Mouse (Mus musculus) embryonic facial prominence, embryonic 13.5 days (tissue): ENCODE measurements at regions not wholly inside any gene's neighbourhood (a gene's known extent, or its start where the extent isn't known, plus 50 kb on each side); places are given as distances from the start of the nearest gene placed in this dataset.

Experiments used
- ATAC-seq: fragments of 200-750 bp; cut with Nextera tagmentation; 2 replicates; pipeline ENCODE4 v1.8.0; 2017; ENCODE audit warnings: low read depth; ENCODE audit not compliant: insufficient number of reproducible peaks, insufficient read depth, low FRiP score, low TSS enrichment
- H3K27ac ChIP-seq: fragments of 300-500 bp; sonication (generic); 2 replicates; pipeline ENCODE4 v1.5.1; 2015; ENCODE audit warnings: moderate library complexity, mild to moderate bottlenecking, inconsistent platforms
- H3K27me3 ChIP-seq: fragments of 300-500 bp; sonication (generic); 2 replicates; pipeline ENCODE4 v1.6.1; 2015; ENCODE audit warnings: mild to moderate bottlenecking, inconsistent platforms
- H3K36me3 ChIP-seq: fragments of 300-500 bp; sonication (generic); 2 replicates; pipeline ENCODE4 v1.6.1; 2015; ENCODE audit warnings: mild to moderate bottlenecking, inconsistent platforms
- H3K4me1 ChIP-seq: fragments of 300-500 bp; sonication (generic); 2 replicates; pipeline ENCODE4 v1.6.1; 2015; ENCODE audit warnings: inconsistent platforms
- H3K4me2 ChIP-seq: fragments of 300-500 bp; sonication (generic); 2 replicates; pipeline ENCODE4 v1.6.1; 2015; ENCODE audit warnings: moderate library complexity, mild to moderate bottlenecking, inconsistent platforms
- H3K4me3 ChIP-seq: fragments of 300-500 bp; sonication (generic); 2 replicates; pipeline ENCODE4 v1.5.1; 2015; ENCODE audit warnings: mild to moderate bottlenecking, inconsistent platforms
- H3K9ac ChIP-seq: fragments of 300-500 bp; sonication (generic); 2 replicates; pipeline ENCODE4 v1.6.1; 2015; ENCODE audit warnings: mild to moderate bottlenecking, inconsistent platforms
- H3K9me3 ChIP-seq: fragments of 300-500 bp; sonication (generic); 2 replicates; pipeline ENCODE4 v1.6.1; 2016; ENCODE audit warnings: inconsistent platforms
- WGBS: fragments of 180-500 bp; shearing (Covaris S2); methylation state at CpG from one replicate; pipeline ENCODE4 v1.1.7; 2015; ENCODE audit warnings: mixed read lengths; 5-methylcytosine and 5-hydroxymethylcytosine counted together

DNA sequence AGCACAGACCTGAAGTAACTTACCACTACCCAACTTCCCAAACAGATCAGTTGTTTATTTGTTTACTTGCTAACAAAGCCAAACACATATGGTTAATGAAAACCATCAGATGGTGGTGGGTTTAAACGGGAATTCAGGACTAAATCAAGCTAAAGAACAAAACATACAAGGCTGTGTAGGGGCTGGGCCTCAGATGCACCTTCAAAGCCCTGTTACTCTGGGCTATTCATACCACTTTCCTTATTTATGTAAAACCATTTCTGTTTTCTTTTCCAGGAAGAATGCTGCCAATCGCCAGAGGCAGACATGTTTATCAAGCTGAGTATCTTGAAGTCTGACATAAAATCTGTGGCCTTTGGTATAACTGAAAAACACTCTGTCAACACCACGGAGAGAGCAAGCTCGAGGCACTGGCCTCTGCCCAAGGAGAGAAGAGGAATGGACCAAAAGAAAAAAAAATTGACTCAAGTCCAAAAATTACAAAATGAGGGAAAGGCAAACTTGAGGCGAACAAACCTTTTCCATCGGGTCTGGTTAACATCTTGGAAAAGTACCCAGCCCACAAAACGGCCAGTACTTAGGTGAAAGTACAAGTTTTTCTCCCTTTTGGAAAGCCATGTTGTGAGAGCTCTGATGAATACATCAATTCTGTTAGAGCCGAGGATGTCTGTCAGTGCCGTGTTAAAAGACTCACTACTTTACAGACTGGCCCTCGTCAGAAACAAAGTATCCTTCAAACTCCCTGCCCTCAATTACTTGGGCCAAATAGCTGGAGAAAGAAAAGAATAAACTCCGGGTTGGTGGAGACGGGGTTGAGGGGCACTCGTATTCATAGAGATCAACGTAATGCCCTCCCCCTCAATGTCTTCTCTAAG is 270.0 kb upstream of the Nfe2l3 start:
- Histone ChIP-seq H3K4me3 (no peak overlapping the region), H3K4me1 (peaks cover 23% of the 10 kb centered on the region), H3K36me3 (no peaks in the 10 kb centered on the region), H3K27ac (peak overlapping the region; percentile 90), H3K4me2 (no peak overlapping the region), H3K9me3 (no peaks in the 10 kb centered on the region), H3K27me3 (no peaks in the 10 kb centered on the region), H3K9ac (no peak overlapping the region)
- WGBS: 57% methylated on average over 14 of the region's 14 CpGs
- peak; percentile 60; the same call in 1 of the 2 replicates for ATAC-seq

DNA sequence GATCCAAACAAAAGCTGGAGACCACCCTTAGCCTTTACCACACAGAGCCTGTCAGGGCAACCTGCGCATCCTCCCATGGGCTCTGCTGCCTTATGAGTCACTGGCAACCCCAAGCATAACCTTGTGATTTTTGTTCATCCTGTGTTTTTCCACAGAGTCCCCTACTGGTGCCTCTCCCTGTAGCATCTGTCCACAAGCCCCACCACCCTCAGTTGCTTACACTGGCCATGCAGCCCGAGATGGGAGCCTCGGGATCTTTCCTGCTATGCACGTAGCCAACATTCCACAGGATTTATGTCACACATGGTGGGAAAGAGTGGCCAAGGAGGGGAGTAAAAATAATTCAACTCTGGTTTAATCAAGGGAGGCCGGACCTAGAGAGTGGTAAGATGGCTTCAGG is 269.2 kb upstream of the Nfe2l3 start:
- no peak overlapping the region for H3K9ac ChIP-seq
- H3K4me3 ChIP-seq: no peak overlapping the region
- 67% methylated on average over 5 of the region's 5 CpGs for WGBS
- no peaks in the 10 kb centered on the region for H3K36me3 ChIP-seq
- no peak overlapping the region for H3K4me2 ChIP-seq
- H3K27ac ChIP-seq: peak overlapping the region; percentile 90
- no peaks in the 10 kb centered on the region for H3K9me3 ChIP-seq
- ATAC-seq: no peak
- H3K4me1 ChIP-seq: peaks cover 25% of the 10 kb centered on the region
- no peaks in the 10 kb centered on the region for H3K27me3 ChIP-seq

DNA sequence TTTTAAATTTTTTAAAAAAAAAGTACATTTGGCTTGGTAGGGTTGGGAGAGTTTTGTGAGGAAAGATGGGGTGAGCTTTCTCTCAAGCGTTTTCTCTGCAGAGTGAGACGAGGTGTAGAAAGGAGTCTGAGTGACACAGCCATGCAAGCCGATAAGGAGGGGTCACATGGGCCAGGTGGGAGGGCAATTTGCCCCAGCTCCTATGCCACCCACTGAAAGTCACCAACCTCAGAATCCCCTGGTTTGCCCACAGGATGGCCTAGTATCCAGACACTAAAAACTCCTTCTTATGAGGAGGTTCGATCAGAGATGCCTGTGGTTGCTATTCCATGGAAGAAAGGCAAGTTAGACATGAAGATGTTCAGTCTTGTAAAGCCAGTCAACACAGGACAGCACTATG is 268.6 kb upstream of the Nfe2l3 start:
- 75% methylated on average over 4 of the region's 4 CpGs for WGBS

DNA sequence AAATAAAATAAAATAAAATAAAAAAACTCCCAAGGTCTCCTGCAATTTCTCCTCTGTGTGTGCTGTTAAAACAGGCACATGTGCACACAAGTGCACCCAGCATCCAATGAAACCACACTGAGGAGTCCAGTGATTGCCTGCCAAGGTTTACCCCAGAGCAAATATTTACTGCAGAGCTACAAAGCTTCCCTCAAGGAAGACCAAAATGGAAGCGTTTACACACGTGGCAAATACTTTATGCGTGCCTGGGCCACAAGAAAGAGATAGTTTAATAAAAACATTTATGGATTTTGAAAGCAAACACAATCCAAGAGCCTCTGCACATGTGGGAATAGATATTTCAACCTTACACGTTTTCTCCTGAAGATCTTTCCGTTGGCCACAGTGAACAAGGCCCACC is 265.4 kb upstream of the Nfe2l3 start:
- H3K9me3 ChIP-seq: no peaks in the 10 kb centered on the region
- H3K4me1 ChIP-seq: peaks cover 47% of the 10 kb centered on the region
- peak overlapping the region; percentile 98 for H3K27ac ChIP-seq
- H3K4me2 ChIP-seq: no peak overlapping the region
- ATAC-seq: no peak
- WGBS: 43% methylated on average over 5 of the region's 5 CpGs
- H3K9ac ChIP-seq: no peak overlapping the region
- no peaks in the 10 kb centered on the region for H3K27me3 ChIP-seq
- H3K36me3 ChIP-seq: no peaks in the 10 kb centered on the region
- no peak overlapping the region for H3K4me3 ChIP-seq

More for the DNA sequence above, 268.6 kb upstream of the Nfe2l3 start:
- Histone ChIP-seq H3K4me1 (peaks cover 32% of the 10 kb centered on the region), H3K27me3 (no peaks in the 10 kb centered on the region), H3K4me2 (no peak overlapping the region), H3K36me3 (no peaks in the 10 kb centered on the region), H3K9me3 (no peaks in the 10 kb centered on the region), H3K4me3 (no peak overlapping the region), H3K9ac (no peak overlapping the region), H3K27ac (peak overlapping the region; percentile 52)
- no peak for ATAC-seq

DNA sequence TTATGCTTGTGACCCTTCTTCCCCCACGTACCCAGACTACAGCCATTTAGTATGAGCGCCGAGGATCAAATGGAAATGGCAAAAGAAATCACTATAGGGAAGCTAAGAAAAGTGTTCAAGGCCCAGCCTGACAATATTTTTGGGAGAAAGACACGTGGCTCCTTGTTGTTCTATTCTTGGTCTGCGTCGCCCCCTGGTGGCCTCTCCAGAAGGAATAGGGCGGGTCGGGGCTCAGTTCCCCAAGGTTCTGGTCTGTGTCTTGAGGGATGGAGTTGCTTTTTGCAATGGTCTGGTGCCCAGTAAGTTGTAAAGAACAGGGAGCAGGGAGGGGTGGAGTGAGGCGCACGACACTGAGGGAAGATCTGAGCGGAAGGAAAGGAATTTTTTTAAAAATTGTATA is 264.4 kb upstream of the Nfe2l3 start:
- peak overlapping the region; percentile 56; the same call in 1 of the 2 replicates for H3K4me2 ChIP-seq
- ATAC-seq: no peak

DNA sequence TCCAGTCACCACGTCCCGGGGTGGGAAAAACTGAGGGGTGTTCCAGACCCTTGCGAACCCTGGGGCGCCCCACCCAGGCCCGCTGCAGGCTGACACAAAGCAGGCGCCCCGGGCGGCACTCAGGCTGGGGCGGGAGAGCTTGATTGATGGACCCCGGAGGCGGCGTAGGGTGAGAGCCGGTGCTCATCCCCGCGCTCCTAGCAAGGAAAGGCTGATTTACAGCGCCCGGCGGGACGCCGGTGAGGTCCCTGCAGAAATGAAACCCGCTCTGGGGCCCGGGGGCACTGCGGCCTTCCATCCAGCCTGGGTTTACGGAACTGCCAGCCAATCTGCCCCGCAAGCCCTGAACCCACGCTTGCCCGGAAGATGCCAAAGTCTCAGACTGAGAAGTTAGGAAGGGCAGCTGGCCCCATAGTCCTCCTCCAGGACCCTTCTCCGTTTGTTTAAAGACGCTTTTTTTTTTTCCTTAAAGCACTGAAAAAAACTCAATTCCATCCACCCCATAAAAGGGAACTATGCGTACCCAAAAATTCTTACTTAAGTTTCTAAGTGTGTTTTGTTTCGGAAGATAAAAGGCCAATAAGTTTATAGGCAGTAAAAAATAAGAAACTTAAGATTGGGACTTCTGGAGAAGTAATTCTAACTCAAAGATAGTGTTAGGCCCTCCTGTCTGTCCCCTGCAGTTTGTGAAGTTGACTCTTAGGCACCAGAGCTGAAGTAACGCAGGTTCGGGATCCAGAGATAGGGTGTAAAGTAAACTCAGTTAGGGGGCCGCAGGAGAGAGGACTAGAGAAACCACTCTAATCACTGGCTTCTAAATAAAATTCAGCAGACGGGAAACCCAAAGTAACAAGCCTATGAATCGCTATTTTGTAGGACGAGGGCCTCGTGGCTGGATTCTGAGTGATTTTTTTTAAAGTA is 263.4 kb upstream of the Nfe2l3 start:
- 7% methylated on average over 38 of the region's 38 CpGs for WGBS
- peaks cover 5% of the 10 kb centered on the region for H3K27me3 ChIP-seq
- peak overlapping the region; percentile 29 for H3K4me3 ChIP-seq
- peak overlapping the region; percentile 98 for H3K27ac ChIP-seq
- H3K4me2 ChIP-seq: peak overlapping the region; percentile 57
- H3K36me3 ChIP-seq: no peaks in the 10 kb centered on the region
- no peak for ATAC-seq
- H3K4me1 ChIP-seq: peaks cover 51% of the 10 kb centered on the region
- H3K9me3 ChIP-seq: no peaks in the 10 kb centered on the region
- peak overlapping the region; percentile 75 for H3K9ac ChIP-seq

More for the DNA sequence above, 264.4 kb upstream of the Nfe2l3 start:
- Histone ChIP-seq H3K27me3 (no peaks in the 10 kb centered on the region), H3K9ac (no peak overlapping the region), H3K27ac (peak overlapping the region; percentile 98), H3K4me3 (no peak overlapping the region), H3K9me3 (no peaks in the 10 kb centered on the region), H3K36me3 (no peaks in the 10 kb centered on the region), H3K4me1 (peaks cover 49% of the 10 kb centered on the region)
- WGBS: 2% methylated on average over 11 of the region's 11 CpGs

DNA sequence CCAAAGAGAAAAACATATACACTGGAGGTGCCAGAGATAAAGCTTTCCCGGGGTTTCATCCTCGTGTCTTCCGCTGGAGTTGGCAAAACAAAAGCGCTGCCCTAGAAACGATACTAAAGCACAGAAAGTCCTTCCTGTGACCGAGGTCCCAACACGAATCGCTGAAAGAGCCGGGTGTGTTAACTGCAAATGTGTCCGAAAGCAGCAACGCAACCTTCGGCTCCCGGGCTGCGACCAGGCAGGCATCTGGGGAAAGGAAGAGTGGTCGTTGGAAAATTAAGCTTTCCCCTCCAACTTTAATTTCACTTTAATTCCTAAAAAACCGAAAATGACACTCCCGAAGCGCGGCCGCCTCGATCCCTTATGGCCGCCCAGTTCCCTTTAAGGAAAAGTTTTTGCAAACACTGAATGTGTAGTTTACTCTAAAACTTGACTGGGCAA is 262.5 kb upstream of the Nfe2l3 start:
- no peak for ATAC-seq
- Histone ChIP-seq H3K27ac (peak overlapping the region; percentile 98), H3K4me2 (peak overlapping the region; percentile 57), H3K9me3 (no peaks in the 10 kb centered on the region), H3K4me1 (peaks cover 57% of the 10 kb centered on the region), H3K9ac (peak overlapping the region; percentile 75), H3K27me3 (peaks cover 14% of the 10 kb centered on the region), H3K36me3 (no peaks in the 10 kb centered on the region), H3K4me3 (peak overlapping the region; percentile 28)
- 3% methylated on average over 22 of the region's 22 CpGs for WGBS

DNA sequence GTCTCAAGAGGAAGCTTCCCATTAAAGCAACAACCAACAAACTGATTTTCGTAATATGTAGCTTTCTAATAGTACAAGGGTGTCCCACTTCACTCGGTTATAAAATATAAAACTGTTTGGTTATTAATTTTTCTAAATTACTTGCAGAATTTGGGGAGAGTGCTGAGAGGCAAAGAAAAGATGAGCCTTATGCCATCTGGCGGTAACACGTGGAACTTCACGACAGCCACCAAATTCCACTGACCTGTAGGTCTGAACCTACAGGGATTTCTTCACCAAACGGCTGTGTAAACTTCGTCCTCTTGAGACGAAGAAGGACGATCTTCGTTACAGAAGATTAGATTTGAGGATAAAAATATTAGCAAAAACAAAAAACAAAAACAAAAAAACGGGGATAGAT is 262.1 kb upstream of the Nfe2l3 start:
- H3K9ac ChIP-seq: no peak overlapping the region
- H3K36me3 ChIP-seq: no peaks in the 10 kb centered on the region
- no peaks in the 10 kb centered on the region for H3K9me3 ChIP-seq
- H3K27ac ChIP-seq: peak overlapping the region; percentile 98
- ATAC-seq: no peak
- under 1% methylated on average over 11 of the region's 11 CpGs for WGBS
- H3K4me3 ChIP-seq: peak overlapping the region; percentile 28
- H3K4me1 ChIP-seq: peaks cover 55% of the 10 kb centered on the region
- H3K27me3 ChIP-seq: peaks cover 17% of the 10 kb centered on the region
- H3K4me2 ChIP-seq: peak overlapping the region; percentile 57

DNA sequence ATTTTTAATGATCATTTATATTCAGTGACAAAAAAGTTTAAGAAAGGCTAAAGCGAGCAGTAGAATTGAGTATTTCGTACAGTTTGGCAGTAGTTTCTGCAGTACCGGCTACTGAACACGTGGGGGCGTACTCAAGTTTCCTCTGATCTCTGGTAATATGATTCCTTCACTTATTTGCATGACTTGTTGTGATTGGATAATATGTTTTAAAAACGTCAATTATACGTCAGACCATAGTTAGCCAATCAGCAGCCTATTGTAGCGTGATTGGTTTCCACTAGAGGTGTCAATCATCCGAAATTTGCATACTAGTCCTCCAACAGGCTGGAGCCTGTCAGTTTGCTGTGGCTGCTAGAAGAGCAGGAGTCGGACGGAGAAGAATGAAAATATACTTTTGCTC is 261.6 kb upstream of the Nfe2l3 start:
- H3K27ac ChIP-seq: peak overlapping the region; percentile 98
- WGBS: 0% methylated on average over 11 of the region's 11 CpGs
- peak overlapping the region; percentile 57; the same call in 1 of the 2 replicates for H3K4me2 ChIP-seq
- no peaks in the 10 kb centered on the region for H3K9me3 ChIP-seq
- H3K9ac ChIP-seq: no peak overlapping the region
- H3K4me3 ChIP-seq: no peak overlapping the region
- ATAC-seq: peak; percentile 74
- peaks cover 51% of the 10 kb centered on the region for H3K4me1 ChIP-seq
- no peaks in the 10 kb centered on the region for H3K36me3 ChIP-seq
- H3K27me3 ChIP-seq: peaks cover 22% of the 10 kb centered on the region

DNA sequence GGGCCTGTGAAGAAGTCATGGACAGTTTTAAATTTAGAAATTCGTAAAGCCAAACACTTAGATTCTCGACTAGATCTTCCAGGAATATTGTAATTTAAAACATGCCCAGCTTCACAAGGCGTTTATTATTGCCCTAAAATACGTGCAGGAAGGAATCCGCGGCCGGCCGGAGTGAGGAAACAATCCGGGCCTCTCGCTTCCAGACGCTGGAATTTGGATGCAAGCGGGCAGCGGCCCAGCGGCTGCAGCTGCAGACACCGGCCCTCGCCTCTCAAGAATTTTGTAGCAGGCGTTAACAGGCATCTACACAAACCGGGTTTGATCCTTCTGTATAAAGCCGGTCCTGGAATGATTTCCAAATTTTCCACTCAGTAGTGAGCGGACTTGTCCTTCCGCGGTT is 260.7 kb upstream of the Nfe2l3 start:
- Histone ChIP-seq H3K9me3 (no peaks in the 10 kb centered on the region), H3K4me2 (peak overlapping the region; percentile 65), H3K4me1 (peaks cover 50% of the 10 kb centered on the region), H3K9ac (peak overlapping the region; percentile 72), H3K36me3 (no peaks in the 10 kb centered on the region), H3K27me3 (peaks cover 30% of the 10 kb centered on the region), H3K4me3 (peak overlapping the region; percentile 10; the same call in 1 of the 2 replicates), H3K27ac (peak overlapping the region; percentile 97)
- ATAC-seq: no peak
- WGBS: 2% methylated on average over 22 of the region's 22 CpGs

DNA sequence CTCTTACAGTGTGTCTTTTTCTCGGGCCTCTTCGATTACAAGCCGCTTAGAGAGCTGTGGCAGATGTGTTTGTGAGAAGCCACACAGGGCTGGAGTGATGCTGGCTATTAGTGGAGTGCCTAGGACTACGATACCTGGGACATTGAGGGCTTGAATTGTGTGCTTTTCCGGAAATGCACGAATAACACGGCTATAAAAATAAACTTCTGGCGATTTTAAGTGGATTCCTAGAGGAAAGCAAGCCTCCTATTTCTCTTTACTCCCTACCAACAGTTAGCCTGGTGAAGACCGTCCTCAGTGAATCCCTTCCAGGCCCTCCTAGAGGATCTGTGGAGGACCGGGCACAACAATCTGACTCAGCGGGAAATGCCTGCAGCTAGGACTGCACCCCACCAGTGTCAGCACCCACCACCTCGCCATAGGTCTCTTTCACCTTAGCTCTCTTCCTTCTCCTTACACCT is 260.1 kb upstream of the Nfe2l3 start:
- H3K9ac ChIP-seq: peak overlapping the region; percentile 72

More for the DNA sequence above, 260.1 kb upstream of the Nfe2l3 start:
- H3K27me3 ChIP-seq: peaks cover 36% of the 10 kb centered on the region
- no peak for ATAC-seq
- H3K9me3 ChIP-seq: no peaks in the 10 kb centered on the region
- 3% methylated on average over 12 of the region's 12 CpGs for WGBS
- H3K4me3 ChIP-seq: peak overlapping the region; percentile 38
- H3K36me3 ChIP-seq: no peaks in the 10 kb centered on the region
- peaks cover 48% of the 10 kb centered on the region for H3K4me1 ChIP-seq
- H3K27ac ChIP-seq: peak overlapping the region; percentile 97
- peak overlapping the region; percentile 65 for H3K4me2 ChIP-seq
